Mouse (Mus musculus): ENCODE results near the gene Negr1.

The Negr1 gene

GRCm38 (mm10) chr3:157209386-157209785 is 647.8 kb downstream of the Negr1 start:
- no peak for DNase-seq (ENCODE audit: low read depth, low spot score)

GRCm38 (mm10) chr3:157215937-157216719 is 654.5 kb downstream of the Negr1 start:
- no peak for DNase-seq (ENCODE audit: low read depth, low spot score)

GRCm38 (mm10) chr3:157217794-157218193 is 656.2 kb downstream of the Negr1 start:
- DNase-seq (ENCODE audit: low read depth, low spot score), result no peak

- DNase-seq (ENCODE audit: low read depth, low spot score), result no peak
These were observed 663.3 kb downstream of the Negr1 start for GRCm38 (mm10) chr3:157224920-157225319.

- peak; percentile 1 for DNase-seq (ENCODE audit: low read depth, low spot score)
These were observed 671.1 kb downstream of the Negr1 start for GRCm38 (mm10) chr3:157232723-157233122.

- DNase-seq (ENCODE audit: low read depth, low spot score), result no peak
These were observed 678.6 kb downstream of the Negr1 start for GRCm38 (mm10) chr3:157240240-157240639.

- DNase-seq (ENCODE audit: low read depth, low spot score), result no peak
These were observed 693.9 kb downstream of the Negr1 start for GRCm38 (mm10) chr3:157255446-157255845.

- no peak for DNase-seq (ENCODE audit: low read depth, low spot score)
These were observed 694.3 kb downstream of the Negr1 start for GRCm38 (mm10) chr3:157255863-157256262.

- no peak for DNase-seq (ENCODE audit: low read depth, low spot score)
These were observed 707.1 kb downstream of the Negr1 start for GRCm38 (mm10) chr3:157268742-157269141.

- DNase-seq (ENCODE audit: low read depth, low spot score), result no peak
These were observed 710.8 kb downstream of the Negr1 start for GRCm38 (mm10) chr3:157272379-157272778.

GRCm38 (mm10) chr3:157274143-157274542 is 712.5 kb downstream of the Negr1 start:
- no peak for DNase-seq (ENCODE audit: low read depth, low spot score)

GRCm38 (mm10) chr3:157279717-157280116 is 718.1 kb downstream of the Negr1 start:
- no peak for DNase-seq (ENCODE audit: low read depth, low spot score)

GRCm38 (mm10) chr3:157281259-157281658 is 719.7 kb downstream of the Negr1 start:
- no peak for DNase-seq (ENCODE audit: low read depth, low spot score)

- DNase-seq (ENCODE audit: low read depth, low spot score), result no peak
These were observed 729.7 kb downstream of the Negr1 start for GRCm38 (mm10) chr3:157291286-157291685.

GRCm38 (mm10) chr3:157297216-157297615 is 735.6 kb downstream of the Negr1 start:
- peak; percentile 10 for DNase-seq (ENCODE audit: low read depth, low spot score)

GRCm38 (mm10) chr3:157303430-157304116 is 742.0 kb downstream of the Negr1 start:
- no peak for DNase-seq (ENCODE audit: low read depth, low spot score)

GRCm38 (mm10) chr3:157321081-157321573 is 759.5 kb downstream of the Negr1 start:
- no peak for DNase-seq (ENCODE audit: low read depth, low spot score)

- no peak for DNase-seq (ENCODE audit: low read depth, low spot score)
These were observed 760.2 kb downstream of the Negr1 start for GRCm38 (mm10) chr3:157321834-157322233.

- no peak for DNase-seq (ENCODE audit: low read depth, low spot score)
These were observed 772.6 kb downstream of the Negr1 start for GRCm38 (mm10) chr3:157334169-157334568.

GRCm38 (mm10) chr3:157349480-157349879 is 787.9 kb downstream of the Negr1 start:
- no peak for DNase-seq (ENCODE audit: low read depth, low spot score)

GRCm38 (mm10) chr3:157358905-157359304 is 797.3 kb downstream of the Negr1 start:
- no peak for DNase-seq (ENCODE audit: low read depth, low spot score)

GRCm38 (mm10) chr3:157359840-157360239 is 798.2 kb downstream of the Negr1 start:
- no peak for DNase-seq (ENCODE audit: low read depth, low spot score)
